Mouse (Mus musculus) left cerebral cortex, postnatal 25 days (tissue): ENCODE measurements around the gene Pxmp4. TPM values are rescaled to one million over a fixed set of nuclear protein-coding genes. Genes with fewer than 3 reads are reported as not detected.

ENCODE experiments used
- DNase-seq, 2 experiments: peaks; one replicate each; pipeline ENCODE4 v3.0.0; 2022; ENCODE audit warnings: low spot score in 2 of 2, mixed read lengths in 1 of 2
- intact Hi-C: fragments of 180-260 bp; cut with DNase I; formaldehyde crosslinking; loops from one replicate; pipeline ENCODE4 v1.15.1; 2025
- total RNA-seq, 2 experiments: library from RNA; stranded (reverse); gene quantifications; 2 replicates each; pipeline ENCODE4 v1.2.3; 2021

Gene Pxmp4
- total RNA-seq, 2 experiments from 2014 or later = 11.4 to 14.1 TPM

DNA sequence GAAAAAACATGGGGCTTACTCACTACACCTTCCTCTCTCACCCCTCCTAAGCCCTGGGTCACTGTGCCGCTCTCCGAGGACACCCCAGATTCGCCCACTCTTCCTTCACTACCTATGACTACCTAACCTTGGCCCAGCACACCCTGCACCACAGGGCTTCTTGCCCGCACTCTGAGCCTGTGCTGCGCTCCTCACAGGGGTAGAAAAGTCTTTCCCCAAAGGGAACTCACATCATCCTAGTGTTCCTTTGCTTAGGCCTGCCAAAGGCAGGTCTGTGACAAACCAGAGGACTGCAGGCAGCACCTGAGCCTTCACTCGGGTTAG lies 25.8 kb downstream of the Pxmp4 start:
- no peak for DNase-seq
- intact Hi-C loops = no loop called here

GRCm38 (mm10) chr2:154576876-154577743 lies 26.4 kb downstream of the Pxmp4 start:
- intact Hi-C loops = no loop called here
- DNase-seq = no peak

DNA sequence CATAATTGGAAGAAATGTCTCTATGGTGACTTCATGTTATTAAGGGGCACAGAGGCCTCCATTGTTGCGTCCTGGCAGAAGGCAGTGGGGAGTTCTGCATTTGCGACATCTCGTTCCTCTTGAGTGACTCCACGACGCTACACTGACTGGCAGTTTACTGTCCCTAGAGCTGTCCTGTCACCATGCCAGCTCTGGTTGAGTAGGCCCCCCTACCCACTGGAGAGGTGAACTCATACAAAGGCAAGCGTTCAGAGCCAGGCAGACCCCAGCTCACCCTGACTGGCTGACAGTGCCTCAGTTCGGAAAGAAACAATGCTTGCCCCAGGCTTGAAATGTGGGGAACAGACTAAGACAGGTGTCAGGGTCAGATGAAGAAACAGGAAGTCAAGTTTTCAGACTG lies 29.2 kb downstream of the Pxmp4 start:
- intact Hi-C loops = no loop called here
- no peak for DNase-seq

GRCm38 (mm10) chr2:154572996-154573395 lies 30.5 kb downstream of the Pxmp4 start:
- intact Hi-C loops = no loop called here
- no peak for DNase-seq

DNA sequence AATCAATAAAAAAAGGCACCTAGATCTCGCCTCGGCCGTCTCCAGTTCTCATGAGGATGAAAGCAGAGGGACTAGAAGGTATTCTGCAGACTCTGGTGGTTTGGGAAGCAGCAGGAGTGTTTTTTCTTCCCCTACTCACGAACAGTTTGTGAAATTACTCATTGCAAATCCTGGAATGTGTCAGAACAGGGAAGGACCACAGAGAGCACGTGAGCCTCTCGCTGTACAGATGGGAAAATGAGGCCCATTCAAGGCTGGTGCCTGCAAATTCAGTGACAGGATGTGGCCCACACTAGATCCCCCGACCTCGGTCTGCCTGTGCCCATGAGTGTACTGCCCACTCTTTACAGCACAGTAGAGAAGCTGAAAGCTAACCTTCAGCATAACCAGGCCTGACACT lies 31.5 kb downstream of the Pxmp4 start:
- DNase-seq = peak in 1 of 2 experiments; percentile 65
- intact Hi-C loops = no loop called here

DNA sequence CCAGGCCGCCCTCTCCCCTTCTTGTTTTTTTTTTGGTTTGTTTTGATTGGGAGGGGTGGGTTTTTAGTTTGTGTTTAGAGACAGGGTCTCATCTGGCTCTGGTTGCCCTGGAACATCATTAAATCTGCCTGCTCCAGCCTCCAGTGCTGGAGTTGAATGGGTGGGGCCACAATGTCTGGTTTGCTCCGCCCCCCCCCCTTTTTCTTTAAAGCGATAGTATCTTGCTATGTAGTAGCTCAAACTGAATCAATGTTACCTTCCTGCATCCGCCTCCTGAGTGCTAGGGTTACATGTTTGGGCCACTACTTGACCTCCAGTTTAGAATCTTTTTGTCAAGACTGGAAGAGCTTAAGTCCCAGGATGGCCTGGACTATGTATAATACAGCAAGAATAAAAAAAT lies 32.2 kb downstream of the Pxmp4 start:
- intact Hi-C loops = no loop called here
- no peak for DNase-seq

DNA sequence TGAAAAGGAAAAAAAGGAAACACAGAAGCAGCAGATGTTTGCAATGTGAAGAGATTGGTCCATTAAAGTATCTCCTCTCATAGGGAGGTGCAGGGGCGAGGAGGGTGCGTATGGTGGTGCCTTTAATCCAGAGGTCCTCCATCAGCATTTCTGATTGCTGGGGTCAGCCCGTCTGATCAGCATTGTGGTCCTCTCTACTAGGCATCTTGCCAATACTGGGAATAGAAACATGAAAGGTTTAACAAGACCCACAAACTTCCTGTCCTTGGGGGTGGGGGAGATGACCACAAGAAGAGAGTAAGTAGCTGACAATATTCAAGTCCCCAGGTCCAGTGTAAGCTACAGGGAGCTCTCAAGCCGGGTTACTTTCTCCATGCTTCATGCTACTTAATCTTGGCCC lies 32.8 kb downstream of the Pxmp4 start:
- no peak for DNase-seq

DNA sequence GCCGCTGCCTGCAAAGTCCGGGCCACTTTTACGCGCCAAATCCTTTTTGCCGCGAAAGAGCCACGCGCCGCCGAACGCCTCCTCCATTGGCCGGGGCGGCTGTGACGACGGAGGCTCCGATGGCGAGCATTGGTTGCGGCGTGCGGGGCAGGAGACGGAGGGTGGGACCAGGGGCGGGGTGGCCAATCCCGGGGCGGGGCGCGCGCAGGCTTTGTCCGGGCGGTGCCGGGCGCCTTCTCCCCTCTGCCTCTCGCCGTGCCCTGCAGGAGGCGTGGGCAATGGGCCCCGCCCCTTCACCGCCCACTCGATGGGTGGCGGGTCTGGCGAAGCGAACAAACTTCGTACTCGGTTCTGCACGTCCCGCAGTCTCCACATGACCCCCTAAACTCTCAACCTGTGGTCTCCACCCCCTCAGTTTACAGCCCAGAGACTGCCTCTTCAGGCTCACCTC lies 33.6 kb downstream of the Pxmp4 start, which contains the start of gene E2f1:
Gene E2f1, minus strand, starts transcription at position 57 of the 451 bp plus-strand sequence.
- intact Hi-C loops = no loop called here
- peak; percentile 93 to 96 for DNase-seq

More for the DNA sequence above, 32.8 kb downstream of the Pxmp4 start:
- intact Hi-C loops = no loop called here

- DNase-seq = peak; percentile 68 to 73
- intact Hi-C loops = no loop called here
These were observed 34.3 kb downstream of the Pxmp4 start for GRCm38 (mm10) chr2:154569071-154569748.

GRCm38 (mm10) chr2:154568329-154569070 lies 35.0 kb downstream of the Pxmp4 start:
- intact Hi-C loops = no loop called here
- DNase-seq = no peak

GRCm38 (mm10) chr2:154567766-154568165 lies 35.7 kb downstream of the Pxmp4 start:
- no peak for DNase-seq
- intact Hi-C loops = no loop called here

- no peak for DNase-seq
- intact Hi-C loops = no loop called here
These were observed 36.9 kb downstream of the Pxmp4 start for GRCm38 (mm10) chr2:154566641-154567040.

DNA sequence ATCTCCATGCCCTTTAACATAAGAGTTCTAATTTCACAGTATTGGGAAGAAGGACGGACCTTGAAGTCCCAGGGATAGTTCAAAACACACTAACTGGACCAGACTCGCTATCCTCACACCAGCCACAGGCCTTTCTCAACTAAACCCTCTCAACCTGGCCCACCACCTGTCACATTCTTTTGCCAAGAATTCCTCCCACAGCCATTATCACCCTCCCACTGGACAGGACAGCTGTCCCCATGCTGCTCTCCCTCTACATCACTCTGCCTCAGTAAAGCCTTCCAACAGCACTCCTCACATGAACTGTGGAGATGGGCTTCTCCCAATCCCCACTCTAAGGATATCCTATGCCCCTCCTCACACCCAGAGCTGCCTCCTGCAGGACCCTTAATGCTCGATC lies 37.9 kb downstream of the Pxmp4 start:
- peak in 1 of 2 experiments; percentile 76 for DNase-seq
- intact Hi-C loops = no loop called here

DNA sequence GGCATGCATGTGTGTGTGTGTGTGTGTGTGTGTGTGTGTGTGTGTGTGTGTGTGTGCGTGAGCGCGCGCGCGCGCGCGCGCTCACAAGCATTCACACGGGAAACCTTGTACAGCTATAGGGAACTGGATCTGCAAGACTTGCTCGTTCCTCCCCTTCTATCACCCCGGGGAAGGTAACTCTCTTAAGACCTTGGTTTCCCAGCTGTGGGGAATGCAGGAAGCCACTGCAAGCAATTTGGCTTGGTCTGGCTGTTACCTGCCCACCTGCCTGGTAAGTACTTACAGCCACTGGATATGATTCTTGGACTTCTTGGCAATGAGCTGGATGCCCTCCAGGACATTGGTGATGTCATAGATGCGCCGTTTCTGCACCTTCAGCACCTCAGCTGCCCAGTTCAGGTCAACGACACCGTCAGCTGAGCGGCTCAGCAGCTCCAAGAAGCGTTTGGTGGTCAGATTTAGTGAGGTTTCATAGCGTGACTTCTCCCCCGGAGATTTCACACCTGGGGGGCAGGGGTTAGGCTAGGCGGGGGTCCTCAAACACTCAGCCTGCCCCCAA lies 39.8 kb downstream of the Pxmp4 start:
- intact Hi-C loops = no loop called here
- DNase-seq = no peak

DNA sequence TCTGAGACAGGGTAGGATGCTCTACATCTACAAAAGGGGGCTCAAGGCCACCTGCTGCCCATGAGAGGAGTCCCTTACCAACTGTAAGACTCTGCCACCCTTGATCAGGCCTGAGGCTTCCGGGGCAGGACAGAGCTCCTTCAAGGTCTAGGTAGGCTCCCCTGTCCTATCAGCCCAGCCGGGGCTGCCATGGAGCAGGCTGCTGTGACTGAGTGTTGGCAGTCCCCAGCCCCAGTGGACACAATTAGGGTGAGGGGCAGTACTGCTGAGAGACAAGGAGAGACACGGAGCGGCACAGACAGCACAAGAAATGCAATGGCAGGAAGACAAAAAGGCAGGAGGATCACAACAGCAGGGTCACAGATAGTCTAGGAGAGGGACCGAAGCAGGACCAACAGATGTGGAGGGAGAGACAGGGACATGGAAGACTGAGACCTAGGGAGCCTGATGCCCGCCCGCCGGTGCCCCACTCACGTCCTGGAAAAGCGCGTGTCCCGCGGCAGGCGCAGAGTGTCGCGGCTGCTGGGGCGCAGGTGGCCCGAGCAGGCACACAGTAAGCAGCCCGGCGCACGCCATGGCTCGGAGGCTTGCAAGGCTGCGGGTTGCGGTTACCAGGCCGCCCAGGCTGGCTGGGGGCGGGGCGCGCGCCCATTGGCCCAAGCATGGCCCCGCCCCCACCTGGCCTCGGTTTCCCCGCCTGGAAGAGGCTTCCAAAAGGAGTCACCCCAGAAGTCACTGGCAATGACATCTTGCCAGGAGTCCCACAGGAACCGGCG lies 45.1 kb downstream of the Pxmp4 start, which contains the start of gene Necab3:
Gene Necab3, minus strand, starts transcription at position 627 of the 776 bp plus-strand sequence.
- intact Hi-C loops = no loop called here
- peak in 1 of 2 experiments; percentile 72 for DNase-seq

GRCm38 (mm10) chr2:154557184-154557832 lies 46.2 kb downstream of the Pxmp4 start:
- intact Hi-C loops = loop anchor here (2.0 kb wide), 1 partner anchor 27 kb away; no protein-coding TSS in a partner anchor
- peak in 1 of 2 experiments; percentile 66 for DNase-seq

DNA sequence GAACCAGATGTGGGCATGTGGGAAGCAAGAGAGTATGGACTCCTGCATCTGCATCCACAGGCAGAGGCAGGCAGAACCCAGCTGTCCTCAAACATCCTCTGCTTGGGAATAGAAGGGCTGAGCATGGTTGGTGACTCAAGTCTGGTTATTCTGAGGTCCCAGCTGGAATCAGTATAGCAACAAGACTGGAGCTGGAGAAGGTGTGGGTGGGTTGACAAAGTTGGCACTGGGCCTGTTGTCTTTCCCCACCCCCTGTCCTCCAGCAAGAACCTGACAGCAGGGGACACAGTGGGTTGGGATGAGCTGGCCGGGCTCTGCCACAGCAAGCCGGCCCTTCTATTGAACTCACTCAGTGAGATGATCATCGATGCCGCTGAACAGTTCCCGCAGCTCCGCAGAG lies 48.3 kb downstream of the Pxmp4 start:
- intact Hi-C loops = loop anchor here (1.0 to 2.0 kb wide), 2 partner anchors 58 to 176 kb away; partner anchors contain the start of genes 4930519P11Rik and Zfp341
- peak in 1 of 2 experiments; percentile 93 for DNase-seq

DNA sequence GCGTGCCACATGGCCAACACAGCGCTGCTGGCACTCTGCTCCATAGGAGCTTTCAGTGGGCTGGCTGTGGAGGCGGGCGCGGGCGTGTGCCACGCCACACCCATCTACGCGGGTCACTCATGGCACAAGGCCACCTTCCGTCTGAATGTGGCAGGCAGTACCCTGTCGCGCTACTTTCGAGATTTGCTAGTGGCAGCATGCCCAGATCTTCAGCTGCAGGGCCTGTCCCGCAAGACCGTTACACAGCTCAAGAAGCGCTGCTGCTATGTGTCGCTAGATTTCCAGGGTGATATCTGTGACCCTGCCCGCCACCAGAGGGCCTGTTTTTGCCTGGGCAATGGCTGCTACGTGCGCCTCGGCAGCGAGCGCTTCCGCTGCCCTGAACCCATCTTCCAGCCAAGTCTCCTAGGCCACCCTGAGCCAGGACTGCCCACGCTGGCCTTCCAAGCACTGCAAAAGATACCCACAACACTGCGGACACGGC lies 51.0 kb downstream of the Pxmp4 start:
- peak in 1 of 2 experiments; percentile 70 for DNase-seq

More for the DNA sequence above, 51.0 kb downstream of the Pxmp4 start:
- intact Hi-C loops = no loop called here
